Mouse (Mus musculus) MEL (cell line): ENCODE results near the gene Eml5. TPM values are rescaled to one million over a fixed set of nuclear protein-coding genes. Genes with fewer than 3 reads are reported as not detected.

ENCODE experiments used
- DNase-seq: peaks from one replicate; pipeline ENCODE4 v3.0.0; 2011; ENCODE audit warnings: low read depth, low spot score
- H3K27ac ChIP-seq: 2 replicates; pipeline ENCODE4 v1.5.1; 2012; ENCODE audit warnings: low read depth, mild to moderate bottlenecking, control low read depth, low read length, moderate library complexity; ENCODE audit not compliant: control insufficient read depth
- H3K27me3 ChIP-seq, 2 experiments: fragments of 150-350 bp in 1 of 2; sonication (generic) in 1 of 2; 2 replicates each; pipeline ENCODE4 v1.6.1; 2012; ENCODE audit warnings: low read length in 2 of 2, mild to moderate bottlenecking in 2 of 2, improper control_type of control experiment in 1 of 2, moderate library complexity in 1 of 2; ENCODE audit not compliant: insufficient read depth in 2 of 2, control insufficient read depth in 1 of 2
- H3K36me3 ChIP-seq, 2 experiments: 2 replicates each; pipeline ENCODE4 v1.6.1; 2012 to 2014; ENCODE audit warnings: low read length in 2 of 2, improper control_type of control experiment in 1 of 2, inconsistent platforms in 1 of 2, mild to moderate bottlenecking in 1 of 2; ENCODE audit not compliant: insufficient read depth in 2 of 2, control insufficient read depth in 1 of 2
- H3K4me1 ChIP-seq, 2 experiments: fragments of 150-350 bp in 1 of 2; sonication (generic) in 1 of 2; 2 replicates each; pipeline ENCODE4 v1.6.1; 2012; ENCODE audit warnings: low read length in 2 of 2, improper control_type of control experiment in 1 of 2, mild to moderate bottlenecking in 1 of 2; ENCODE audit not compliant: insufficient read depth in 2 of 2, control insufficient read depth in 1 of 2
- H3K4me3 ChIP-seq, 2 experiments: fragments of 150-350 bp in 1 of 2; sonication (generic) in 1 of 2; 2 replicates each; pipeline ENCODE4 v1.5.1; 2012; ENCODE audit warnings: low read depth in 2 of 2, low read length in 2 of 2, mild to moderate bottlenecking in 2 of 2, moderate library complexity in 2 of 2, control low read depth in 1 of 2, improper control_type of control experiment in 1 of 2; ENCODE audit not compliant: control insufficient read depth in 1 of 2, insufficient read depth in 1 of 2
- H3K79me2 ChIP-seq: 2 replicates; pipeline ENCODE4 v1.6.1; 2012; ENCODE audit warnings: mild to moderate bottlenecking, low read length, moderate library complexity; ENCODE audit not compliant: control insufficient read depth, poor library complexity, insufficient read depth
- H3K9ac ChIP-seq: 2 replicates; pipeline ENCODE4 v1.6.1; 2012; ENCODE audit warnings: low read depth, mild to moderate bottlenecking, control low read depth, low read length, moderate library complexity; ENCODE audit not compliant: control insufficient read depth, poor library complexity, severe bottlenecking
- H3K9me3 ChIP-seq: fragments of 150-350 bp; sonication (generic); replicated peaks from 2 replicates; pipeline ENCODE4 v1.6.1; 2012; ENCODE audit warnings: mild to moderate bottlenecking, low read length, improper control_type of control experiment, moderate library complexity; ENCODE audit not compliant: insufficient read depth
- CHD1 ChIP-seq: IDR thresholded peaks from 2 replicates; pipeline ENCODE4 v1.6.1; 2012; ENCODE audit warnings: low read depth, mild to moderate bottlenecking, inconsistent platforms, low read length, improper control_type of control experiment
- CHD2 ChIP-seq: IDR thresholded peaks from 2 replicates; pipeline ENCODE4 v1.6.1; 2011; ENCODE audit warnings: low read length, improper control_type of control experiment
- CTCF ChIP-seq, 3 experiments: IDR thresholded peaks in 2 of 3; conservative IDR thresholded peaks in 1 of 3; 2 replicates each; pipeline ENCODE4 v1.5.1; 2011 to 2012; ENCODE audit warnings: low read length in 3 of 3, low read depth in 2 of 3, mild to moderate bottlenecking in 2 of 3, improper control_type of control experiment in 1 of 3, inconsistent platforms in 1 of 3, mixed read lengths in 1 of 3, moderate library complexity in 1 of 3; ENCODE audit not compliant: control insufficient read depth in 1 of 3, insufficient read depth in 1 of 3, poor library complexity in 1 of 3, severe bottlenecking in 1 of 3
- E2F4 ChIP-seq: IDR thresholded peaks from 2 replicates; pipeline ENCODE4 v1.6.1; 2011; ENCODE audit warnings: low read depth, low read length, improper control_type of control experiment, borderline replicate concordance
- EP300 ChIP-seq, 2 experiments: IDR thresholded peaks; 2 replicates each; pipeline ENCODE4 v1.6.1; 2011; ENCODE audit warnings: improper control_type of control experiment in 2 of 2, low read length in 2 of 2, low read depth in 1 of 2, mild to moderate bottlenecking in 1 of 2
- GATA1 ChIP-seq: IDR thresholded peaks from 2 replicates; pipeline ENCODE4 v1.6.1; 2011; ENCODE audit warnings: low read depth, low read length, improper control_type of control experiment
- HCFC1 ChIP-seq: IDR thresholded peaks from 2 replicates; pipeline ENCODE4 v1.6.1; 2012; ENCODE audit warnings: low read depth, mild to moderate bottlenecking, inconsistent platforms, low read length, improper control_type of control experiment, moderate library complexity
- JUND ChIP-seq: IDR thresholded peaks from 2 replicates; pipeline ENCODE4 v1.6.1; 2011; ENCODE audit warnings: low read depth, mild to moderate bottlenecking, improper control_type of control experiment, low read length
- MAFK ChIP-seq: IDR thresholded peaks from 2 replicates; pipeline ENCODE4 v1.6.1; 2011; ENCODE audit warnings: low read depth, mild to moderate bottlenecking, low read length, improper control_type of control experiment, borderline replicate concordance
- MAX ChIP-seq: IDR thresholded peaks from 2 replicates; pipeline ENCODE4 v1.6.1; 2011; ENCODE audit warnings: low read length, improper control_type of control experiment
- MYB ChIP-seq: IDR thresholded peaks from 2 replicates; pipeline ENCODE4 v1.6.1; 2011; ENCODE audit warnings: mild to moderate bottlenecking, low read depth, low read length, improper control_type of control experiment
- MYC ChIP-seq: IDR thresholded peaks from 2 replicates; pipeline ENCODE4 v1.6.1; 2011; ENCODE audit warnings: low read depth, mild to moderate bottlenecking, low read length, improper control_type of control experiment, moderate library complexity
- NRF1 ChIP-seq: IDR thresholded peaks from 2 replicates; pipeline ENCODE4 v1.6.1; 2014; ENCODE audit warnings: low read depth, mild to moderate bottlenecking, inconsistent platforms, low read length, improper control_type of control experiment, moderate library complexity; ENCODE audit not compliant: poor library complexity, insufficient read depth, severe bottlenecking
- POLR2A ChIP-seq, 2 experiments: IDR thresholded peaks; 2 replicates each; pipeline ENCODE4 v1.6.1; 2011 to 2012; ENCODE audit warnings: low read length in 2 of 2, mild to moderate bottlenecking in 2 of 2, control low read depth in 1 of 2, improper control_type of control experiment in 1 of 2, low read depth in 1 of 2, moderate library complexity in 1 of 2; ENCODE audit not compliant: control insufficient read depth in 1 of 2, insufficient read depth in 1 of 2, poor library complexity in 1 of 2
- RAD21 ChIP-seq: IDR thresholded peaks from 2 replicates; pipeline ENCODE4 v1.6.1; 2011; ENCODE audit warnings: mild to moderate bottlenecking, low read depth, low read length, improper control_type of control experiment
- RCOR1 ChIP-seq: IDR thresholded peaks from 2 replicates; pipeline ENCODE4 v1.6.1; 2012; ENCODE audit warnings: low read depth, mild to moderate bottlenecking, inconsistent platforms, low read length, improper control_type of control experiment
- SIN3A ChIP-seq: IDR thresholded peaks from 2 replicates; pipeline ENCODE4 v1.6.1; 2012; ENCODE audit warnings: low read length, improper control_type of control experiment, inconsistent platforms
- TAL1 ChIP-seq: IDR thresholded peaks from 2 replicates; pipeline ENCODE4 v1.6.1; 2012; ENCODE audit warnings: mild to moderate bottlenecking, inconsistent platforms, low read length, moderate library complexity, mixed read lengths
- TBP ChIP-seq: IDR thresholded peaks from 2 replicates; pipeline ENCODE4 v1.8.0; 2011; ENCODE audit warnings: low read depth, low read length, improper control_type of control experiment
- USF1 ChIP-seq: IDR thresholded peaks from 2 replicates; pipeline ENCODE4 v1.6.1; 2014; ENCODE audit warnings: low read depth, mild to moderate bottlenecking, inconsistent platforms, low read length, improper control_type of control experiment, moderate library complexity
- USF2 ChIP-seq, 2 experiments: IDR thresholded peaks; 2 replicates each; pipeline ENCODE4 v1.6.1; 2011 to 2012; ENCODE audit warnings: improper control_type of control experiment in 2 of 2, low read length in 2 of 2, borderline replicate concordance in 1 of 2, inconsistent platforms in 1 of 2, low read depth in 1 of 2, mild to moderate bottlenecking in 1 of 2; ENCODE audit not compliant: insufficient read depth in 1 of 2
- ZC3H11A ChIP-seq: IDR thresholded peaks from 2 replicates; pipeline ENCODE4 v1.6.1; 2012; ENCODE audit warnings: low read depth, mild to moderate bottlenecking, inconsistent platforms, low read length, improper control_type of control experiment
- ZMIZ1 ChIP-seq: IDR thresholded peaks from 2 replicates; pipeline ENCODE4 v1.6.1; 2012; ENCODE audit warnings: low read depth, mild to moderate bottlenecking, inconsistent platforms, low read length, improper control_type of control experiment, moderate library complexity
- polyA plus RNA-seq, 2 experiments: library from polyadenylated mRNA; stranded (reverse) in 1 of 2; unstranded in 1 of 2; fragments of >175 nt in 1 of 2; fragments of >200 nt in 1 of 2; gene quantifications; 2 replicates each; pipeline versions ENCODE4 v1.2.1 to v1.2.4; 2012; ENCODE audit warnings: low replicate concordance in 2 of 2, low read depth in 1 of 2; ENCODE audit not compliant: insufficient read length in 2 of 2, insufficient read depth in 1 of 2, missing spikeins in 1 of 2
- total RNA-seq: library from RNA; depleted of rRNA; stranded (reverse); fragments of 300-350 nt; gene quantifications from 2 replicates; pipeline ENCODE4 v1.2.3, GENCODE M21; 2012

Gene Eml5
- total and polyA plus RNA-seq, 3 experiments: 4.7 to 13.2 TPM; not detected in 1

DNA sequence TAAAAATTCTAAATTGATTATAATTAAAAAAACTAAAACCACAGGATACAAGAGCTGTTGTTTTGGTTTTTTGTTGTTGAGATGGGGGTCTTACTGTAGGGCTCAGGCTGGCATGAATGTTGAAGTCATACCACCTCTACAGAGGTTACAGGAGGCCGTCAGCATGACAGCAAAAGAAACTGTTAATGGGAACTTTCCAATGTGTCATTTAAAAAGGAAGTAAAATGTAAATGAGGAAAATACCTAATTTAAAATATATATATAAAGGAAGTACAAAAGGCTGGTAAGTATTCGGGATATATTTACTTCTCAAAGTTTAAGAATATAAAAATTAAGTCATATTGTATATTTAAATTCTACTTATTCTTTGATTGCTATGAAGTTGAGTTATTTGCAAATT is 65.8 kb downstream of the Eml5 start:
- no peak overlapping the region for H3K4me3 ChIP-seq
- H3K9ac ChIP-seq: no peak overlapping the region
- H3K4me1 ChIP-seq: peaks cover 7 to 10% of the 10 kb centered on the region in 2 experiments
- no peaks in the 10 kb centered on the region for H3K79me2 ChIP-seq
- no peak overlapping the region for H3K27ac ChIP-seq
- no peaks in the 10 kb centered on the region for H3K27me3 ChIP-seq
- H3K36me3 ChIP-seq: peaks cover 0 to 11% of the 10 kb centered on the region in 2 experiments; a peak in 3 of 4 replicates
- no peak for DNase-seq
- no peaks in the 10 kb centered on the region for H3K9me3 ChIP-seq
- TF ChIP-seq MAFK (no peak), NRF1 (no peak), E2F4 (no peak), TAL1 (no peak), CHD2 (no peak), RAD21 (no peak), ZC3H11A (no peak), USF2 (IDR thresholded peaks at IDR 0.05; ENCODE audit: borderline replicate concordance in 1 of 2, insufficient read depth in 1 of 2, low read depth in 1 of 2, low read length in 2 of 2) (no peak), JUND (no peak), EP300 (IDR thresholded peaks at IDR 0.05; ENCODE audit: low read depth in 1 of 2, low read length in 2 of 2) (no peak), RCOR1 (no peak), CTCF (IDR thresholded peaks at IDR 0.05 in 2 of 3, conservative IDR thresholded peaks at IDR 0.05 in 1 of 3; ENCODE audit: control insufficient read depth in 1 of 3, insufficient read depth in 1 of 3, low read depth in 2 of 3, low read length in 3 of 3, poor library complexity in 1 of 3, severe bottlenecking in 1 of 3) (no peak), USF1 (no peak), ZMIZ1 (no peak), SIN3A (no peak), CHD1 (no peak), MAX (no peak), GATA1 (no peak)

DNA sequence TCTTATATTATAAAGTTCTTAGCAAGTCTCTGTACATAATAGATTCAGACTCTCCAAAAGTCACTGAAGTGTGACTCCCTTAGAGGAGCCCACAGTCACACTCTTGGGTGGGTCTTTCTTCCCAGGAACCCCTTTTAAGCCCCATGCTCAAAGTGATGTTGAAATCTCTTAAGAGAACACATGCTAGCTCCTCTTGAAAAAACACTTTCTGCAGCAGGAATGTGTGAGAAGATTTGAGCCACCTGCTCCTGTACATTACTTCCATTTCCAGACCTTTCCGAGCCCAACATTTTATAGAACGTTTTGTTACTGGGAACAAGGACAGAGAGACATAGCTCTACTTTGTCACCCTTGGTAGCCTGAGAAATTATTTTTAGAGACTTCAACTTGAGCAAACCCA is 66.4 kb downstream of the Eml5 start:
- Histone ChIP-seq H3K27me3 (no peaks in the 10 kb centered on the region), H3K4me3 (no peak overlapping the region), H3K36me3 (peaks cover 0 to 9% of the 10 kb centered on the region in 2 experiments; a peak in 3 of 4 replicates), H3K27ac (no peak overlapping the region), H3K9ac (no peak overlapping the region), H3K4me1 (peaks cover 7 to 10% of the 10 kb centered on the region in 2 experiments), H3K79me2 (no peaks in the 10 kb centered on the region), H3K9me3 (no peaks in the 10 kb centered on the region)
- DNase-seq: no peak
- no peak for TF ChIP-seq TBP
- TF ChIP-seq HCFC1: no peak
- no peak for TF ChIP-seq TAL1
- no peak for TF ChIP-seq MYB
- no peak for TF ChIP-seq POLR2A (IDR thresholded peaks at IDR 0.05; ENCODE audit: control insufficient read depth in 1 of 2, insufficient read depth in 1 of 2, low read depth in 1 of 2, low read length in 2 of 2, poor library complexity in 1 of 2)
- TF ChIP-seq ZMIZ1: no peak
- TF ChIP-seq MYC: no peak
